Mouse (Mus musculus): ENCODE measurements at regions not wholly inside any gene's neighbourhood (a gene's known extent, or its start where the extent isn't known, plus 50 kb on each side); places are given as distances from the start of the nearest gene placed in this dataset.

- H3K4me3 ChIP-seq (ENCODE audit: low read length) = no peak overlapping the region
- no peak overlapping the region for H3K27ac ChIP-seq (ENCODE audit: low read length)
- no peak overlapping the region for H3K4me2 ChIP-seq (replicated peaks; ENCODE audit: low read depth, low read length)
- WGBS = 56% methylated on average over 1 of the region's 1 CpGs
- no peaks in the 10 kb centered on the region for H3K4me1 ChIP-seq (ENCODE audit: insufficient read depth, low read length)
- H3K27me3 ChIP-seq (ENCODE audit: insufficient read depth, low read length) = no peaks in the 10 kb centered on the region
- H3K9ac ChIP-seq (replicated peaks; ENCODE audit: low read length) = no peak overlapping the region
- H3K9me3 ChIP-seq (ENCODE audit: low read length) = no peaks in the 10 kb centered on the region
- H3K36me3 ChIP-seq (ENCODE audit: insufficient read depth, low read length) = no peaks in the 10 kb centered on the region
- no peak for ATAC-seq (ENCODE audit: low FRiP score, low TSS enrichment)
These were observed 99.4 kb upstream of the Klf14 start for GRCm38 (mm10) chr6:31058299-31058698.

GRCm38 (mm10) chr6:31058961-31059360, 100.1 kb upstream of the Klf14 start:
- WGBS = 74% methylated on average over 3 of the region's 3 CpGs
- no peak overlapping the region for H3K27ac ChIP-seq (ENCODE audit: low read length)
- no peaks in the 10 kb centered on the region for H3K27me3 ChIP-seq (ENCODE audit: insufficient read depth, low read length)
- H3K9me3 ChIP-seq (ENCODE audit: low read length) = no peaks in the 10 kb centered on the region
- no peak overlapping the region for H3K9ac ChIP-seq (replicated peaks; ENCODE audit: low read length)
- H3K4me2 ChIP-seq (replicated peaks; ENCODE audit: low read depth, low read length) = no peak overlapping the region
- H3K36me3 ChIP-seq (ENCODE audit: insufficient read depth, low read length) = no peaks in the 10 kb centered on the region
- ATAC-seq (ENCODE audit: low FRiP score, low TSS enrichment) = no peak
- no peak overlapping the region for H3K4me3 ChIP-seq (ENCODE audit: low read length)
- H3K4me1 ChIP-seq (ENCODE audit: insufficient read depth, low read length) = no peaks in the 10 kb centered on the region

- Histone ChIP-seq H3K36me3 (ENCODE audit: insufficient read depth, low read length) (no peaks in the 10 kb centered on the region), H3K4me3 (ENCODE audit: low read length) (no peak overlapping the region), H3K9me3 (ENCODE audit: low read length) (no peaks in the 10 kb centered on the region), H3K4me2 (replicated peaks; ENCODE audit: low read depth, low read length) (no peak overlapping the region), H3K4me1 (ENCODE audit: insufficient read depth, low read length) (no peaks in the 10 kb centered on the region), H3K9ac (replicated peaks; ENCODE audit: low read length) (no peak overlapping the region), H3K27ac (ENCODE audit: low read length) (no peak overlapping the region), H3K27me3 (ENCODE audit: insufficient read depth, low read length) (no peaks in the 10 kb centered on the region)
- ATAC-seq (ENCODE audit: low FRiP score, low TSS enrichment) = no peak
- 85% methylated on average over 4 of the region's 4 CpGs for WGBS
These were observed 102.9 kb upstream of the Klf14 start for GRCm38 (mm10) chr6:31061813-31062212.

GRCm38 (mm10) chr6:31065419-31065818, 106.5 kb upstream of the Klf14 start:
- H3K9me3 ChIP-seq (ENCODE audit: low read length) = no peaks in the 10 kb centered on the region
- H3K9ac ChIP-seq (replicated peaks; ENCODE audit: low read length) = no peak overlapping the region
- H3K4me2 ChIP-seq (replicated peaks; ENCODE audit: low read depth, low read length) = no peak overlapping the region
- WGBS = 73% methylated on average over 9 of the region's 9 CpGs
- no peak for ATAC-seq (ENCODE audit: low FRiP score, low TSS enrichment)
- H3K36me3 ChIP-seq (ENCODE audit: insufficient read depth, low read length) = no peaks in the 10 kb centered on the region
- no peaks in the 10 kb centered on the region for H3K27me3 ChIP-seq (ENCODE audit: insufficient read depth, low read length)
- no peaks in the 10 kb centered on the region for H3K4me1 ChIP-seq (ENCODE audit: insufficient read depth, low read length)
- no peak overlapping the region for H3K4me3 ChIP-seq (ENCODE audit: low read length)
- no peak overlapping the region for H3K27ac ChIP-seq (ENCODE audit: low read length)

- ATAC-seq (ENCODE audit: low FRiP score, low TSS enrichment) = no peak
- 95% methylated on average over 5 of the region's 5 CpGs for WGBS
These were observed 108.0 kb upstream of the Klf14 start for GRCm38 (mm10) chr6:31066861-31067260.

GRCm38 (mm10) chr6:31067453-31067852, 108.6 kb upstream of the Klf14 start:
- H3K4me1 ChIP-seq (ENCODE audit: insufficient read depth, low read length) = no peaks in the 10 kb centered on the region
- H3K36me3 ChIP-seq (ENCODE audit: insufficient read depth, low read length) = no peaks in the 10 kb centered on the region
- WGBS = 77% methylated on average over 7 of the region's 7 CpGs
- H3K9me3 ChIP-seq (ENCODE audit: low read length) = no peaks in the 10 kb centered on the region
- H3K27ac ChIP-seq (ENCODE audit: low read length) = no peak overlapping the region
- no peak overlapping the region for H3K4me3 ChIP-seq (ENCODE audit: low read length)
- no peak overlapping the region for H3K4me2 ChIP-seq (replicated peaks; ENCODE audit: low read depth, low read length)
- no peak overlapping the region for H3K9ac ChIP-seq (replicated peaks; ENCODE audit: low read length)
- no peak for ATAC-seq (ENCODE audit: low FRiP score, low TSS enrichment)
- H3K27me3 ChIP-seq (ENCODE audit: insufficient read depth, low read length) = no peaks in the 10 kb centered on the region

More at GRCm38 (mm10) chr6:31066861-31067260, 108.0 kb upstream of the Klf14 start:
- H3K27ac ChIP-seq (ENCODE audit: low read length) = no peak overlapping the region
- H3K27me3 ChIP-seq (ENCODE audit: insufficient read depth, low read length) = no peaks in the 10 kb centered on the region
- H3K4me1 ChIP-seq (ENCODE audit: insufficient read depth, low read length) = no peaks in the 10 kb centered on the region
- no peaks in the 10 kb centered on the region for H3K9me3 ChIP-seq (ENCODE audit: low read length)
- no peak overlapping the region for H3K4me2 ChIP-seq (replicated peaks; ENCODE audit: low read depth, low read length)
- H3K9ac ChIP-seq (replicated peaks; ENCODE audit: low read length) = no peak overlapping the region
- no peak overlapping the region for H3K4me3 ChIP-seq (ENCODE audit: low read length)
- H3K36me3 ChIP-seq (ENCODE audit: insufficient read depth, low read length) = no peaks in the 10 kb centered on the region

- no peak overlapping the region for H3K27ac ChIP-seq (ENCODE audit: low read length)
- H3K4me3 ChIP-seq (ENCODE audit: low read length) = no peak overlapping the region
- H3K9ac ChIP-seq (replicated peaks; ENCODE audit: low read length) = no peak overlapping the region
- no peaks in the 10 kb centered on the region for H3K27me3 ChIP-seq (ENCODE audit: insufficient read depth, low read length)
- H3K4me2 ChIP-seq (replicated peaks; ENCODE audit: low read depth, low read length) = no peak overlapping the region
- H3K9me3 ChIP-seq (ENCODE audit: low read length) = no peaks in the 10 kb centered on the region
- H3K36me3 ChIP-seq (ENCODE audit: insufficient read depth, low read length) = no peaks in the 10 kb centered on the region
- WGBS = 72% methylated on average over 13 of the region's 13 CpGs
- ATAC-seq (ENCODE audit: low FRiP score, low TSS enrichment) = no peak
- H3K4me1 ChIP-seq (ENCODE audit: insufficient read depth, low read length) = no peaks in the 10 kb centered on the region
These were observed 110.4 kb upstream of the Klf14 start for GRCm38 (mm10) chr6:31069243-31069642.

GRCm38 (mm10) chr6:31070537-31070936, 111.7 kb upstream of the Klf14 start:
- H3K9me3 ChIP-seq (ENCODE audit: low read length) = no peaks in the 10 kb centered on the region
- peaks cover 5% of the 10 kb centered on the region; the same call in 1 of the 2 replicates for H3K4me1 ChIP-seq (ENCODE audit: insufficient read depth, low read length)
- no peak overlapping the region for H3K4me3 ChIP-seq (ENCODE audit: low read length)
- 88% methylated on average over 6 of the region's 6 CpGs for WGBS
- no peak overlapping the region for H3K27ac ChIP-seq (ENCODE audit: low read length)
- no peaks in the 10 kb centered on the region for H3K27me3 ChIP-seq (ENCODE audit: insufficient read depth, low read length)
- no peak overlapping the region for H3K4me2 ChIP-seq (replicated peaks; ENCODE audit: low read depth, low read length)
- H3K36me3 ChIP-seq (ENCODE audit: insufficient read depth, low read length) = no peaks in the 10 kb centered on the region
- H3K9ac ChIP-seq (replicated peaks; ENCODE audit: low read length) = no peak overlapping the region
- ATAC-seq (ENCODE audit: low FRiP score, low TSS enrichment) = no peak

- no peaks in the 10 kb centered on the region for H3K27me3 ChIP-seq (ENCODE audit: insufficient read depth, low read length)
- ATAC-seq (ENCODE audit: low FRiP score, low TSS enrichment) = no peak
- 81% methylated on average over 9 of the region's 9 CpGs for WGBS
- H3K27ac ChIP-seq (ENCODE audit: low read length) = no peak overlapping the region
- H3K9ac ChIP-seq (replicated peaks; ENCODE audit: low read length) = no peak overlapping the region
- H3K36me3 ChIP-seq (ENCODE audit: insufficient read depth, low read length) = no peaks in the 10 kb centered on the region
- H3K4me1 ChIP-seq (ENCODE audit: insufficient read depth, low read length) = peaks cover 5% of the 10 kb centered on the region; the same call in 1 of the 2 replicates
- no peak overlapping the region for H3K4me3 ChIP-seq (ENCODE audit: low read length)
- no peak overlapping the region for H3K4me2 ChIP-seq (replicated peaks; ENCODE audit: low read depth, low read length)
- no peaks in the 10 kb centered on the region for H3K9me3 ChIP-seq (ENCODE audit: low read length)
These were observed 112.1 kb upstream of the Klf14 start for GRCm38 (mm10) chr6:31070966-31071365.

- no peaks in the 10 kb centered on the region for H3K27me3 ChIP-seq (ENCODE audit: insufficient read depth, low read length)
- no peak overlapping the region for H3K4me3 ChIP-seq (ENCODE audit: low read length)
- H3K4me1 ChIP-seq (ENCODE audit: insufficient read depth, low read length) = peaks cover 11% of the 10 kb centered on the region; the same call in 1 of the 2 replicates
- no peak overlapping the region for H3K4me2 ChIP-seq (replicated peaks; ENCODE audit: low read depth, low read length)
- 78% methylated on average over 7 of the region's 7 CpGs for WGBS
- H3K36me3 ChIP-seq (ENCODE audit: insufficient read depth, low read length) = no peaks in the 10 kb centered on the region
- no peak overlapping the region for H3K27ac ChIP-seq (ENCODE audit: low read length)
- no peak for ATAC-seq (ENCODE audit: low FRiP score, low TSS enrichment)
- H3K9ac ChIP-seq (replicated peaks; ENCODE audit: low read length) = no peak overlapping the region
- H3K9me3 ChIP-seq (ENCODE audit: low read length) = no peaks in the 10 kb centered on the region
These were observed 113.2 kb upstream of the Klf14 start for GRCm38 (mm10) chr6:31072072-31072471.
